ENCODE assay signal across 9 mouse cellular contexts in genomic region chr10:116266561-116267433, GRCm38 (mm10). TPM values are rescaled to one million over a fixed set of nuclear protein-coding genes. Genes with fewer than 3 reads are reported as not detected.
A peak's percentile ranks its signal among the peaks of the same experiment; 100 is the strongest.
DNase-seq lines count a peak whose midpoint lies in the region; ATAC-seq and TF ChIP-seq lines count a peak whose summit lies in the region.
"Had no signal": no experiment of that assay in that cellular context is flagged by ENCODE, and none has a peak within 500 bp of the region (broad histone marks: within the 10 kb centered on the region; RNA-seq: fewer than 3 reads in every experiment).

No protein-coding gene starts in this region.

- H3K27me3 ChIP-seq in embryonic facial prominence, embryonic 14.5 days (replicated peaks; ENCODE audit: control insufficient read depth, insufficient read depth, low read length), result no peaks in the 10 kb centered on the region
- H3K27me3 ChIP-seq in embryonic facial prominence, embryonic 10.5 days (replicated peaks; ENCODE audit: low read depth, poor library complexity, severe bottlenecking), result no peaks in the 10 kb centered on the region
- no peaks in the 10 kb centered on the region for H3K27me3 ChIP-seq in intestine, embryonic 16.5 days (replicated peaks; ENCODE audit: control insufficient read depth, insufficient read depth, low read length)
- no peaks in the 10 kb centered on the region for H3K27me3 ChIP-seq in lung, postnatal 0 days (replicated peaks; ENCODE audit: insufficient read depth, low read length)
- no peaks in the 10 kb centered on the region for H3K27me3 ChIP-seq in forebrain, embryonic 14.5 days (replicated peaks; ENCODE audit: control insufficient read depth, insufficient read depth, low read length)

- H3K9ac ChIP-seq in embryonic facial prominence, embryonic 14.5 days (ENCODE audit: low read depth, low read length), result no peak overlapping the region
- no peak overlapping the region for H3K9ac ChIP-seq in intestine, embryonic 16.5 days (ENCODE audit: low read depth, low read length)
- H3K9ac ChIP-seq in lung, postnatal 0 days (replicated peaks; ENCODE audit: low read depth), result no peak overlapping the region
- no peak overlapping the region for H3K9ac ChIP-seq in forebrain, embryonic 14.5 days (ENCODE audit: low read length)

- no peaks in the 10 kb centered on the region for H3K36me3 ChIP-seq in embryonic facial prominence, embryonic 14.5 days (ENCODE audit: control insufficient read depth, insufficient read depth, low read length)
- no peaks in the 10 kb centered on the region for H3K36me3 ChIP-seq in embryonic facial prominence, embryonic 10.5 days (replicated peaks)
- H3K36me3 ChIP-seq in intestine, embryonic 16.5 days (ENCODE audit: control insufficient read depth, insufficient read depth, low read length), result no peaks in the 10 kb centered on the region
- no peaks in the 10 kb centered on the region for H3K36me3 ChIP-seq in lung, postnatal 0 days (ENCODE audit: insufficient read depth, low read length)
- H3K36me3 ChIP-seq in forebrain, embryonic 14.5 days (ENCODE audit: control insufficient read depth, insufficient read depth, low read length), result no peaks in the 10 kb centered on the region

- peak; percentile 24 for DNase-seq in embryonic facial prominence, embryonic 14.5 days (ENCODE audit: low spot score)
- no peak for DNase-seq in embryonic facial prominence, embryonic 10.5 days (ENCODE audit: low spot score)
- DNase-seq in lung, postnatal 0 days (ENCODE audit: low spot score), result peak; percentile 73
- no peak for DNase-seq in thymus, postnatal 4 days
- DNase-seq in forebrain, embryonic 14.5 days (ENCODE audit: low spot score), result no peak

- no peak overlapping the region for H3K4me3 ChIP-seq in embryonic facial prominence, embryonic 14.5 days (ENCODE audit: low read depth, low read length)
- no peak overlapping the region for H3K4me3 ChIP-seq in embryonic facial prominence, embryonic 10.5 days
- H3K4me3 ChIP-seq in embryonic fibroblast, embryonic 13.5 days (ENCODE audit: insufficient read depth, low read length), result no peak overlapping the region
- no peak overlapping the region for H3K4me3 ChIP-seq in intestine, embryonic 16.5 days (ENCODE audit: low read length)
- H3K4me3 ChIP-seq in lung, postnatal 0 days (ENCODE audit: low read depth, low read length), result no peak overlapping the region
- no peak overlapping the region for H3K4me3 ChIP-seq in forebrain, embryonic 14.5 days (ENCODE audit: low read depth, low read length)

- WGBS in embryonic facial prominence, embryonic 14.5 days, result 75% methylated on average over 15 of the region's 15 CpGs
- 79% methylated on average over 15 of the region's 15 CpGs for WGBS in embryonic facial prominence, embryonic 10.5 days
- WGBS in intestine, embryonic 16.5 days, result 77% methylated on average over 15 of the region's 15 CpGs
- 52% methylated on average over 15 of the region's 15 CpGs for WGBS in lung, postnatal 0 days
- 66% methylated on average over 15 of the region's 15 CpGs for WGBS in forebrain, embryonic 14.5 days

- H3K9me3 ChIP-seq in embryonic facial prominence, embryonic 14.5 days (ENCODE audit: control insufficient read depth, low read length), result no peaks in the 10 kb centered on the region
- H3K9me3 ChIP-seq in embryonic facial prominence, embryonic 10.5 days, result no peaks in the 10 kb centered on the region
- H3K9me3 ChIP-seq in intestine, embryonic 16.5 days (ENCODE audit: control insufficient read depth, low read length), result no peaks in the 10 kb centered on the region
- H3K9me3 ChIP-seq in lung, postnatal 0 days (ENCODE audit: low read length), result no peaks in the 10 kb centered on the region
- H3K9me3 ChIP-seq in forebrain, embryonic 14.5 days (replicated peaks; ENCODE audit: control insufficient read depth, low read length), result no peaks in the 10 kb centered on the region

- H3K4me1 ChIP-seq in embryonic facial prominence, embryonic 14.5 days (ENCODE audit: control insufficient read depth, insufficient read depth, low read length), result peaks cover 2% of the 10 kb centered on the region; the same call in 1 of the 2 replicates
- peaks cover 6% of the 10 kb centered on the region; the same call in 1 of the 2 replicates for H3K4me1 ChIP-seq in embryonic facial prominence, embryonic 10.5 days
- H3K4me1 ChIP-seq in embryonic fibroblast, embryonic 13.5 days (ENCODE audit: control insufficient read depth, insufficient read depth, low read length), result peaks cover 19% of the 10 kb centered on the region
- peaks cover 12% of the 10 kb centered on the region for H3K4me1 ChIP-seq in intestine, embryonic 16.5 days (ENCODE audit: control insufficient read depth, insufficient read depth, low read length)
- peaks cover 4% of the 10 kb centered on the region; the same call in 1 of the 2 replicates for H3K4me1 ChIP-seq in lung, postnatal 0 days (ENCODE audit: insufficient read depth, low read depth, low read length)
- no peaks in the 10 kb centered on the region for H3K4me1 ChIP-seq in forebrain, embryonic 14.5 days (ENCODE audit: control insufficient read depth, insufficient read depth, low read length)

- TF ChIP-seq EP300 in lung, postnatal 0 days (IDR thresholded peaks at IDR 0.05), result peak; percentile 95

- no peak for TF ChIP-seq POLR2A in embryonic fibroblast, embryonic 13.5 days (IDR thresholded peaks at IDR 0.05; ENCODE audit: low read depth, low read length)

- TF ChIP-seq CTCF in embryonic fibroblast, embryonic 13.5 days (IDR thresholded peaks at IDR 0.05; ENCODE audit: borderline replicate concordance, insufficient read depth, low read length), result no peak
- TF ChIP-seq CTCF in lung, postnatal 0 days (IDR thresholded peaks at IDR 0.05), result no peak

- no peak overlapping the region for H3K27ac ChIP-seq in embryonic facial prominence, embryonic 14.5 days (replicated peaks; ENCODE audit: low read depth, low read length)
- H3K27ac ChIP-seq in embryonic facial prominence, embryonic 10.5 days (replicated peaks), result no peak overlapping the region
- H3K27ac ChIP-seq in embryonic fibroblast, embryonic 13.5 days (ENCODE audit: insufficient read depth, low read length), result peak overlapping the region; percentile 93
- H3K27ac ChIP-seq in intestine, embryonic 16.5 days (ENCODE audit: low read length), result peak overlapping the region; percentile 52
- H3K27ac ChIP-seq in lung, postnatal 0 days (ENCODE audit: low read length), result peak overlapping the region; percentile 75
- no peak overlapping the region for H3K27ac ChIP-seq in forebrain, embryonic 14.5 days (ENCODE audit: low read depth, low read length)
- H3K27ac ChIP-seq: macrophage had no signal

- ATAC-seq in embryonic facial prominence, embryonic 14.5 days (ENCODE audit: low read depth), result no peak
- peak; percentile 79 for ATAC-seq in intestine, embryonic 16.5 days
- ATAC-seq in lung, postnatal 0 days, result peak; percentile 86
- ATAC-seq in megakaryocyte progenitor cell, adult 5-6 weeks (replicated peaks; ENCODE audit: poor library complexity), result no peak
- no peak for ATAC-seq in forebrain, embryonic 14.5 days

- H3K4me2 ChIP-seq in embryonic facial prominence, embryonic 14.5 days (ENCODE audit: low read depth, low read length), result no peak overlapping the region
- no peak overlapping the region for H3K4me2 ChIP-seq in intestine, embryonic 16.5 days (ENCODE audit: low read depth, low read length)
- no peak overlapping the region for H3K4me2 ChIP-seq in lung, postnatal 0 days (replicated peaks; ENCODE audit: low read depth, low read length)
- no peak overlapping the region for H3K4me2 ChIP-seq in forebrain, embryonic 14.5 days (ENCODE audit: low read length)

RNA-seq across cellular contexts. Expression of gene Ptprb, which starts 8.5 kb away (rescaled TPM):
- 3.8 and 4.1 TPM in 2 replicates for polyA plus RNA-seq in embryonic facial prominence, embryonic 14.5 days (2014; fragmentation: Nextera tagmentation; extraction: Ambion mirVana)
- 1.9 and 2.0 TPM in 2 replicates for polyA plus RNA-seq in embryonic facial prominence, embryonic 10.5 days (2016; fragmentation: Nextera tagmentation; extraction: Ambion mirVana)
- 7.6 and 9.0 TPM in 2 replicates for polyA plus RNA-seq in embryonic fibroblast, embryonic 13.5 days (2011; ENCODE audit: insufficient read length, low read depth, missing spikeins)
- 3.2 and 4.4 TPM in 2 replicates for polyA plus RNA-seq in intestine, embryonic 16.5 days (2015; fragmentation: Nextera tagmentation; extraction: Ambion mirVana)
- 25.0 and 28.8 TPM in 2 replicates for polyA plus RNA-seq in lung, postnatal 0 days (2015; fragmentation: Nextera tagmentation; extraction: Ambion mirVana)
- 0.02 TPM in 1 of 2 replicates, not detected in the other for total RNA-seq in megakaryocyte progenitor cell, adult 5-6 weeks (2015)
- total RNA-seq in megakaryocyte progenitor cell, adult 5-6 weeks (2017), result not detected in 2 replicates
- 1.5 and 2.5 TPM in 2 replicates for polyA plus RNA-seq in forebrain, embryonic 14.5 days (2014; fragmentation: Nextera tagmentation; extraction: Ambion mirVana)
- polyA plus RNA-seq: macrophage had no signal

Comparison
In these comparisons a context has a peak if more than half of its experiments do, and no peak if none do; other contexts are left out.
1. DNase-seq: peak in embryonic facial prominence, embryonic 14.5 days (single experiment) and lung, postnatal 0 days (single experiment); none in embryonic facial prominence, embryonic 10.5 days (single experiment), thymus, postnatal 4 days (single experiment) and forebrain, embryonic 14.5 days (single experiment).
2. ATAC-seq: peak in intestine, embryonic 16.5 days (single experiment) and lung, postnatal 0 days (single experiment); none in embryonic facial prominence, embryonic 14.5 days (single experiment), megakaryocyte progenitor cell, adult 5-6 weeks (single experiment) and forebrain, embryonic 14.5 days (single experiment).
3. H3K27ac ChIP-seq: peak in embryonic fibroblast, embryonic 13.5 days (single experiment), intestine, embryonic 16.5 days (single experiment) and lung, postnatal 0 days (single experiment); none in embryonic facial prominence, embryonic 14.5 days (single experiment), embryonic facial prominence, embryonic 10.5 days (single experiment) and forebrain, embryonic 14.5 days (single experiment).